Mouse (Mus musculus): ENCODE measurements around the gene Chrm5. TPM values are rescaled to one million over a fixed set of nuclear protein-coding genes. Genes with fewer than 3 reads are reported as not detected.

The Chrm5 gene
- polyA plus RNA-seq, 1 experiment from 2014 or later: 1.2 TPM

- Histone ChIP-seq H3K4me3 (no peak overlapping the region), H3K9ac (no peak overlapping the region), H3K4me1 (peaks cover 12% of the 10 kb centered on the region), H3K27me3 (replicated peaks) (no peaks in the 10 kb centered on the region), H3K36me3 (replicated peaks) (no peaks in the 10 kb centered on the region), H3K27ac (no peak overlapping the region), H3K9me3 (no peaks in the 10 kb centered on the region), H3K4me2 (no peak overlapping the region)
- WGBS: 67% methylated on average over 7 of the region's 7 CpGs
- ATAC-seq (replicated peaks): no peak
Measured at GRCm38 (mm10) chr2:112497851-112498250, 17.3 kb upstream of the Chrm5 start.

GRCm38 (mm10) chr2:112493539-112494260 lies 13.1 kb upstream of the Chrm5 start:
- Histone ChIP-seq H3K4me3 (peak overlapping the region; percentile 82), H3K9me3 (no peaks in the 10 kb centered on the region), H3K27me3 (replicated peaks) (no peaks in the 10 kb centered on the region), H3K4me1 (peaks cover 12% of the 10 kb centered on the region), H3K27ac (peak overlapping the region; percentile 96), H3K9ac (peak overlapping the region; percentile 97), H3K4me2 (peak overlapping the region; percentile 63), H3K36me3 (replicated peaks) (no peaks in the 10 kb centered on the region)
- peak; percentile 25 for ATAC-seq (replicated peaks)
- 45% methylated on average over 11 of the region's 11 CpGs for WGBS

GRCm38 (mm10) chr2:112492856-112493538 lies 12.4 kb upstream of the Chrm5 start, which contains the start of gene Aven:
Aven (plus strand) TSS chr2:112492964.
- peak; percentile 97 for ATAC-seq (replicated peaks)
- under 1% methylated on average over 54 of the region's 87 CpGs for WGBS
- H3K27me3 ChIP-seq (replicated peaks): no peaks in the 10 kb centered on the region
- H3K9ac ChIP-seq: peak within 1 kb of the TSS; percentile 97
- H3K4me3 ChIP-seq: peak within 1 kb of the TSS; percentile 82
- H3K27ac ChIP-seq: peak within 1 kb of the TSS; percentile 96
- H3K4me1 ChIP-seq: peaks cover 12% of the 10 kb centered on the region
- H3K36me3 ChIP-seq (replicated peaks): no peaks in the 10 kb centered on the region
- H3K9me3 ChIP-seq: no peaks in the 10 kb centered on the region
- H3K4me2 ChIP-seq: peak within 1 kb of the TSS; percentile 63

GRCm38 (mm10) chr2:112492431-112492855 lies 11.9 kb upstream of the Chrm5 start:
- peak overlapping the region; percentile 97 for H3K9ac ChIP-seq
- H3K4me3 ChIP-seq: peak overlapping the region; percentile 82
- peak; percentile 15 for ATAC-seq (replicated peaks)
- H3K4me2 ChIP-seq: peak overlapping the region; percentile 63
- 7% methylated on average over 9 of the region's 9 CpGs for WGBS
- peaks cover 12% of the 10 kb centered on the region for H3K4me1 ChIP-seq
- H3K27me3 ChIP-seq (replicated peaks): no peaks in the 10 kb centered on the region
- no peaks in the 10 kb centered on the region for H3K9me3 ChIP-seq
- no peaks in the 10 kb centered on the region for H3K36me3 ChIP-seq (replicated peaks)
- peak overlapping the region; percentile 96 for H3K27ac ChIP-seq

GRCm38 (mm10) chr2:112491629-112492028 lies 11.1 kb upstream of the Chrm5 start:
- Histone ChIP-seq H3K4me2 (no peak overlapping the region), H3K4me3 (no peak overlapping the region), H3K9me3 (no peaks in the 10 kb centered on the region), H3K27me3 (replicated peaks) (no peaks in the 10 kb centered on the region), H3K36me3 (replicated peaks) (no peaks in the 10 kb centered on the region), H3K9ac (no peak overlapping the region), H3K27ac (no peak overlapping the region), H3K4me1 (peaks cover 12% of the 10 kb centered on the region)
- ATAC-seq (replicated peaks): no peak
- 78% methylated on average over 5 of the region's 5 CpGs for WGBS

GRCm38 (mm10) chr2:112490483-112491196 lies 10.1 kb upstream of the Chrm5 start:
- no peak overlapping the region for H3K4me3 ChIP-seq
- no peak for ATAC-seq (replicated peaks)
- no peaks in the 10 kb centered on the region for H3K36me3 ChIP-seq (replicated peaks)
- no peaks in the 10 kb centered on the region for H3K27me3 ChIP-seq (replicated peaks)
- no peak overlapping the region for H3K9ac ChIP-seq
- no peaks in the 10 kb centered on the region for H3K9me3 ChIP-seq
- H3K27ac ChIP-seq: no peak overlapping the region
- H3K4me2 ChIP-seq: no peak overlapping the region
- peaks cover 12% of the 10 kb centered on the region for H3K4me1 ChIP-seq
- WGBS: 81% methylated on average over 11 of the region's 11 CpGs

GRCm38 (mm10) chr2:112484886-112485285 lies 4.3 kb upstream of the Chrm5 start:
- no peaks in the 10 kb centered on the region for H3K4me1 ChIP-seq
- H3K27me3 ChIP-seq (replicated peaks): no peaks in the 10 kb centered on the region
- H3K9ac ChIP-seq: no peak overlapping the region
- H3K27ac ChIP-seq: no peak overlapping the region
- WGBS: 89% methylated on average over 2 of the region's 2 CpGs
- no peaks in the 10 kb centered on the region for H3K36me3 ChIP-seq (replicated peaks)
- no peaks in the 10 kb centered on the region for H3K9me3 ChIP-seq
- ATAC-seq (replicated peaks): no peak
- no peak overlapping the region for H3K4me2 ChIP-seq
- H3K4me3 ChIP-seq: no peak overlapping the region

GRCm38 (mm10) chr2:112483334-112483651 lies 2.7 kb upstream of the Chrm5 start:
- 57% methylated on average over 2 of the region's 2 CpGs for WGBS
- no peak overlapping the region for H3K4me2 ChIP-seq

GRCm38 (mm10) chr2:112482533-112483333 lies 2.2 kb upstream of the Chrm5 start:
- no peak overlapping the region for H3K4me2 ChIP-seq
- H3K9ac ChIP-seq: no peak overlapping the region
- H3K27me3 ChIP-seq (replicated peaks): no peaks in the 10 kb centered on the region
- WGBS: 73% methylated on average over 5 of the region's 5 CpGs
- H3K27ac ChIP-seq: no peak overlapping the region
- H3K4me3 ChIP-seq: no peak overlapping the region
- H3K9me3 ChIP-seq: no peaks in the 10 kb centered on the region
- ATAC-seq (replicated peaks): no peak
- no peaks in the 10 kb centered on the region for H3K36me3 ChIP-seq (replicated peaks)
- H3K4me1 ChIP-seq: no peaks in the 10 kb centered on the region

More at GRCm38 (mm10) chr2:112483334-112483651, 2.7 kb upstream of the Chrm5 start:
- Histone ChIP-seq H3K4me3 (no peak overlapping the region), H3K36me3 (replicated peaks) (no peaks in the 10 kb centered on the region), H3K9me3 (no peaks in the 10 kb centered on the region), H3K27me3 (replicated peaks) (no peaks in the 10 kb centered on the region), H3K9ac (no peak overlapping the region), H3K4me1 (no peaks in the 10 kb centered on the region), H3K27ac (no peak overlapping the region)
- ATAC-seq (replicated peaks): no peak

- 0% methylated on average over 2 of the region's 2 CpGs for WGBS
- ATAC-seq (replicated peaks): peak; percentile 80
Measured at GRCm38 (mm10) chr2:112481564-112481963, 995 bp upstream of the Chrm5 start.

GRCm38 (mm10) chr2:112476554-112476953 lies 4.0 kb downstream of the Chrm5 start:
- no peak for ATAC-seq (replicated peaks)
- H3K9me3 ChIP-seq: no peaks in the 10 kb centered on the region
- H3K27ac ChIP-seq: no peak overlapping the region
- WGBS: 83% methylated on average over 6 of the region's 6 CpGs
- H3K4me3 ChIP-seq: no peak overlapping the region
- H3K36me3 ChIP-seq (replicated peaks): no peaks in the 10 kb centered on the region
- no peak overlapping the region for H3K9ac ChIP-seq
- no peaks in the 10 kb centered on the region for H3K4me1 ChIP-seq
- H3K4me2 ChIP-seq: no peak overlapping the region
- no peaks in the 10 kb centered on the region for H3K27me3 ChIP-seq (replicated peaks)

More at GRCm38 (mm10) chr2:112481564-112481963, 995 bp upstream of the Chrm5 start:
- no peaks in the 10 kb centered on the region for H3K9me3 ChIP-seq
- no peak overlapping the region for H3K4me2 ChIP-seq
- H3K27ac ChIP-seq: no peak overlapping the region
- no peak overlapping the region for H3K4me3 ChIP-seq
- no peaks in the 10 kb centered on the region for H3K27me3 ChIP-seq (replicated peaks)
- H3K4me1 ChIP-seq: no peaks in the 10 kb centered on the region
- no peaks in the 10 kb centered on the region for H3K36me3 ChIP-seq (replicated peaks)
- no peak overlapping the region for H3K9ac ChIP-seq

Measured in midbrain, embryonic 15.5 days (tissue).